Mouse (Mus musculus) forebrain, embryonic 13.5 days (tissue): ENCODE measurements around the gene Dnajb4. TPM values are rescaled to one million over a fixed set of nuclear protein-coding genes. Genes with fewer than 3 reads are reported as not detected.
"Not testable (repeated sequence)": the region's sequence is repeated elsewhere in the genome, so short reads cannot be mapped to it uniquely, and the experiment has no call there.

ENCODE experiments used
- ATAC-seq: fragments of 200-750 bp; cut with Nextera tagmentation; 2 replicates; pipeline ENCODE4 v1.8.0; 2017
- H3K27ac ChIP-seq: fragments of 300-500 bp; sonication (generic); 2 replicates; pipeline ENCODE4 v1.5.1; 2015; ENCODE audit warnings: inconsistent platforms, mild to moderate bottlenecking, moderate library complexity
- H3K27me3 ChIP-seq: fragments of 300-500 bp; sonication (generic); 2 replicates; pipeline ENCODE4 v1.6.1; 2015; ENCODE audit warnings: mild to moderate bottlenecking, inconsistent platforms
- H3K36me3 ChIP-seq: fragments of 300-500 bp; sonication (generic); 2 replicates; pipeline ENCODE4 v1.6.1; 2015; ENCODE audit warnings: mild to moderate bottlenecking, inconsistent platforms; ENCODE audit not compliant: poor library complexity, severe bottlenecking
- H3K4me1 ChIP-seq: fragments of 300-500 bp; sonication (generic); 2 replicates; pipeline ENCODE4 v1.6.1; 2015; ENCODE audit warnings: inconsistent platforms
- H3K4me2 ChIP-seq: fragments of 300-500 bp; sonication (generic); 2 replicates; pipeline ENCODE4 v1.6.1; 2015; ENCODE audit warnings: inconsistent platforms, mild to moderate bottlenecking, moderate library complexity
- H3K4me3 ChIP-seq: fragments of 300-500 bp; sonication (generic); 2 replicates; pipeline ENCODE4 v1.5.1; 2015; ENCODE audit warnings: mild to moderate bottlenecking, inconsistent platforms
- H3K9ac ChIP-seq: fragments of 300-500 bp; sonication (generic); 2 replicates; pipeline ENCODE4 v1.6.1; 2015; ENCODE audit warnings: mild to moderate bottlenecking, inconsistent platforms
- H3K9me3 ChIP-seq: fragments of 300-500 bp; sonication (generic); replicated peaks from 2 replicates; pipeline ENCODE4 v1.6.1; 2016; ENCODE audit warnings: inconsistent platforms
- WGBS: fragments of 180-500 bp; shearing (Covaris S2); methylation state at CpG from one replicate; pipeline ENCODE4 v1.1.7; 2015; 5-methylcytosine and 5-hydroxymethylcytosine counted together
- polyA plus RNA-seq: library from polyadenylated mRNA; unstranded; fragments of >200 nt; fragmentation: Nextera tagmentation; extraction: Ambion mirVana; gene quantifications from 2 replicates; pipeline ENCODE4 v1.2.1, GENCODE M21; 2015

The Dnajb4 gene
- polyA plus RNA-seq, 1 experiment from 2014 or later: 23.8 TPM

GRCm38 (mm10) chr3:152204577-152204976 is 5.5 kb downstream of the Dnajb4 start:
- H3K9me3 ChIP-seq: no peaks in the 10 kb centered on the region
- no peaks in the 10 kb centered on the region for H3K27me3 ChIP-seq
- no peak overlapping the region for H3K4me2 ChIP-seq
- no peak for ATAC-seq
- H3K27ac ChIP-seq: no peak overlapping the region
- peaks cover 7% of the 10 kb centered on the region; the same call in 1 of the 2 replicates for H3K36me3 ChIP-seq
- WGBS: 83% methylated on average over 3 of the region's 3 CpGs
- no peak overlapping the region for H3K9ac ChIP-seq
- H3K4me3 ChIP-seq: no peak overlapping the region
- H3K4me1 ChIP-seq: peaks cover 10% of the 10 kb centered on the region

DNA sequence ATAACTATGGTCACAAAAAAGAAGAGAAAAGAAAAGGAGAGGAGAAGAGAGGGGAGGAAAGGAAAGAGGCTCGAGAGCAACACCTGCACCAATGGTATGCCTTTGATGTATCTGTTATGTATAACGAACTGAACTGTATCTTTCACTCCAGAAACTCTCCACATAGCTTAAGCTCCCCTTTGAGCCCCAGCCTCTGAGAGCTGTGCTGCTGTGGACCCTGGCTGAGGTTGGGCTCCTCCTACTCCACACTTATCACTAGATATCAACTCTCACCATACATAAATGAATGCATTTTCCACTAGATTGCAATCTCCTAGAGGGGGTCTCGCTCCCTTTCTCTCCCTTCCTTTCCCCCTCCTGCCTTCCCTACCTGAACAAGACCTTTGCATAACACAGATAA is 6.1 kb downstream of the Dnajb4 start:
- H3K36me3 ChIP-seq: peaks cover 7% of the 10 kb centered on the region; the same call in 1 of the 2 replicates
- H3K9ac ChIP-seq: no peak overlapping the region
- H3K27ac ChIP-seq: no peak overlapping the region
- ATAC-seq: no peak
- H3K4me1 ChIP-seq: peaks cover 7% of the 10 kb centered on the region
- no peaks in the 10 kb centered on the region for H3K27me3 ChIP-seq
- WGBS: 72% methylated on average over 3 of the region's 3 CpGs
- no peak overlapping the region for H3K4me2 ChIP-seq
- no peak overlapping the region for H3K4me3 ChIP-seq
- H3K9me3 ChIP-seq: no peaks in the 10 kb centered on the region

DNA sequence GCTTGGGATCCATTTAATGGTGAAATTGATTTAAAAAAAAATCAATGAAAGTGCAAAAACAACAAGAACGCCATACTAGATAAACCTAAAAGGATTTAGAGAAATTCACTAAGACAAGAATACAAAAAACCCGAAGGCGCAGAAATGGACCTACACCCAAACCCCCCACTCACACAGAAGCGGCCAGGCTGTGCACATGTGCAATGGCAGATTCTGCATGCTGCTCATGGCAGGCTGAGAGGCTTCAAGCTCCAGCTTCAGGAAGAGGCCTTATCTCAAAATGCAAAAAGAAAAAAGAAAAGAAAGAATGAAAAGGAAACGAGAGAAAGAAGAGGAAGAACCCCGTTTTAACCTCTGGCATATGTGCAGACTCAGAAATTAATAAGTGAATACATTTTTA is 6.7 kb downstream of the Dnajb4 start:
- H3K9ac ChIP-seq: no peak overlapping the region
- H3K9me3 ChIP-seq: no peaks in the 10 kb centered on the region
- 86% methylated on average over 6 of the region's 6 CpGs for WGBS
- H3K4me2 ChIP-seq: no peak overlapping the region
- no peak overlapping the region for H3K4me3 ChIP-seq
- no peak overlapping the region for H3K27ac ChIP-seq
- peaks cover 2% of the 10 kb centered on the region for H3K4me1 ChIP-seq
- no peak for ATAC-seq
- no peaks in the 10 kb centered on the region for H3K27me3 ChIP-seq
- peaks cover 7% of the 10 kb centered on the region; the same call in 1 of the 2 replicates for H3K36me3 ChIP-seq

DNA sequence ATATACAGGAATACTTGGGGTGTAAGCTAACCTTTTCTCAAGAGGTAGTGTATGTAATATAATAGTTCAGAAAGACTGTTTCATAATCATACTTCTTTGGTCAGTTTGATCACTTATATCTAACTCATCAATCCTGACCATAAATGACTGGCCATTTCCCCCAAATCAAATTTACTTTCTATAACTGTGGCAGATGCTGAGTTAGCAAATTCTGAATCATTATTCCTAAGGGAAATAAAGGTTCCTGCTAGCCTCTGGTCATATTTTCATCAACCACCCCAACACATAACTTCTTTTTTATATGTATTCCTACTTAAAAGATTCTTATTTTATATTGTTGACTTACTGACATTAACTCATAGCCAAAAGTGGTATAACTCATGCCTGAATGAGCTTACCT is 7.2 kb downstream of the Dnajb4 start:
- Histone ChIP-seq H3K9ac (no peak overlapping the region), H3K4me3 (no peak overlapping the region), H3K27ac (no peak overlapping the region), H3K4me2 (no peak overlapping the region), H3K27me3 (no peaks in the 10 kb centered on the region), H3K36me3 (peaks cover 7% of the 10 kb centered on the region; the same call in 1 of the 2 replicates), H3K4me1 (no peaks in the 10 kb centered on the region), H3K9me3 (no peaks in the 10 kb centered on the region)
- ATAC-seq: no peak

GRCm38 (mm10) chr3:152201651-152202050 is 8.5 kb downstream of the Dnajb4 start:
- 94% methylated on average over 1 of the region's 2 CpGs for whole genome bisulfite sequencing
- Histone ChIP-seq H3K9me3 (no peaks in the 10 kb centered on the region), H3K27ac (no peak overlapping the region), H3K36me3 (no peaks in the 10 kb centered on the region), H3K4me3 (no peak overlapping the region), H3K4me1 (no peaks in the 10 kb centered on the region), H3K4me2 (no peak overlapping the region), H3K9ac (no peak overlapping the region), H3K27me3 (no peaks in the 10 kb centered on the region)
- ATAC-seq: no peak

DNA sequence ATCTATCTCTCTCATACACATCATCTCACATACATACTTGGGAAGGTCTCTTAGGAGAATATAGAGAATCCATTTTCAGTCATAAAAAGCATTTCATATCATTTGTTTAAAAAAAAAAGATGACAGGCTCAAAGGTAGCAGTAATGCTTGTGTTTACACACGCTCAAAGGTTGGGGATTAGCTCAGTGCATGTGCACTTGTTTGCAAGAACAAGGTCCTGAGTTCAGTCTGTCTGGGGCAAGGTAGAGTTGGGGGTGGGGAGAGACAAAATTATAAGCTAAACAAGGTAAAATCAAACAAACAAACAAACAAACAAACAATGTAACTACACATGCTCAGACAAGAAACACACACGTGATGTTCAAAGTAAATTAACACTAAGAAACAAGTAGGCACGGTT is 8.9 kb downstream of the Dnajb4 start:
- ATAC-seq: no peak
- H3K4me3 ChIP-seq: no peak overlapping the region
- H3K9ac ChIP-seq: no peak overlapping the region
- no peaks in the 10 kb centered on the region for H3K9me3 ChIP-seq
- no peaks in the 10 kb centered on the region for H3K27me3 ChIP-seq
- H3K4me1 ChIP-seq: no peaks in the 10 kb centered on the region
- 91% methylated on average over 3 of the region's 3 CpGs for WGBS
- H3K27ac ChIP-seq: no peak overlapping the region
- H3K4me2 ChIP-seq: no peak overlapping the region
- H3K36me3 ChIP-seq: no peaks in the 10 kb centered on the region

DNA sequence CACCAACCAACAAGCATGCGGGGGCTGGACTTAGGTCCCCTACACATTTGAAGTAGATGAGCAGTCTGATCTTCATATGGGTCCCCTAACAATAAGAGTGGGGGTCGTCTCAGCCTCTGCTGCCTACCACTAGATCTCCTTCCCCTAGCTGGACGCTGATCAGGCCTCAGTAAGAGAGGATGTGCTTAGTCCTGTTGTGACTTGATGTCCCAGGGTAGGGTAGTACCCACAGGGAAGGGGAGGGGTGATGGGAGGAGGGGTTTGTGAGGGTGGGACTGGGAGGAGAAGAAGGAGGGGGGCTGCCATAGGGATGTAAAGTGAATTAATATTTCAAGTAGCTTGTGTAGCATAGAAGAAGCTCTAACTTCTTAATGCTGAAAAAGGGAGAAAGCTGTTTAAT is 11.0 kb downstream of the Dnajb4 start:
- no peaks in the 10 kb centered on the region for H3K9me3 ChIP-seq
- H3K27ac ChIP-seq: no peak overlapping the region
- H3K27me3 ChIP-seq: no peaks in the 10 kb centered on the region
- no peak overlapping the region for H3K4me3 ChIP-seq
- no peak; the same call in 1 of the 2 replicates for ATAC-seq
- no peaks in the 10 kb centered on the region for H3K36me3 ChIP-seq
- no peak overlapping the region for H3K4me2 ChIP-seq
- 65% methylated on average over 3 of the region's 3 CpGs for WGBS
- no peak overlapping the region for H3K9ac ChIP-seq
- no peaks in the 10 kb centered on the region for H3K4me1 ChIP-seq

- not testable (repeated sequence) for ATAC-seq, H3K27me3 ChIP-seq
- 33% methylated on average over 2 of the region's 2 CpGs for WGBS
Observed at GRCm38 (mm10) chr3:152197246-152197645, 12.9 kb downstream of the Dnajb4 start.

GRCm38 (mm10) chr3:152193635-152194097 is 16.4 kb downstream of the Dnajb4 start:
- peak overlapping the region; percentile 20 for H3K27ac ChIP-seq
- H3K27me3 ChIP-seq: no peaks in the 10 kb centered on the region
- peak; percentile 99 for ATAC-seq
- no peaks in the 10 kb centered on the region for H3K9me3 ChIP-seq
- peak overlapping the region; percentile 66 for H3K4me2 ChIP-seq
- H3K4me3 ChIP-seq: peak overlapping the region; percentile 48
- peaks cover 16% of the 10 kb centered on the region for H3K4me1 ChIP-seq
- no peaks in the 10 kb centered on the region for H3K36me3 ChIP-seq
- H3K9ac ChIP-seq: peak overlapping the region; percentile 68
- WGBS: under 1% methylated on average over 17 of the region's 17 CpGs

More at GRCm38 (mm10) chr3:152197246-152197645, 12.9 kb downstream of the Dnajb4 start:
- H3K4me1 ChIP-seq, H3K4me3 ChIP-seq, H3K36me3 ChIP-seq, H3K27ac ChIP-seq, H3K9ac ChIP-seq, H3K4me2 ChIP-seq, H3K9me3 ChIP-seq: not testable (repeated sequence)

GRCm38 (mm10) chr3:152193177-152193576 is 16.9 kb downstream of the Dnajb4 start:
- Histone ChIP-seq H3K9me3 (no peaks in the 10 kb centered on the region), H3K36me3 (no peaks in the 10 kb centered on the region), H3K9ac (peak overlapping the region; percentile 68), H3K4me1 (peaks cover 16% of the 10 kb centered on the region), H3K4me2 (peak overlapping the region; percentile 66), H3K4me3 (peak overlapping the region; percentile 48), H3K27ac (peak overlapping the region; percentile 20), H3K27me3 (no peaks in the 10 kb centered on the region)
- 10% methylated on average over 7 of the region's 7 CpGs for WGBS
- no peak for ATAC-seq

- H3K4me3 ChIP-seq: peak overlapping the region; percentile 35
- H3K4me2 ChIP-seq: peak overlapping the region; percentile 62
- peaks cover 16% of the 10 kb centered on the region for H3K4me1 ChIP-seq
- 32% methylated on average over 11 of the region's 11 CpGs for WGBS
- 0 out of 2 replicates have a peak overlapping the region, but pooled peaks have one; percentile 46 for H3K9ac ChIP-seq
- ATAC-seq: 0 out of 2 replicates have a peak, but pooled peaks have one; percentile 34
- H3K27me3 ChIP-seq: no peaks in the 10 kb centered on the region
- H3K36me3 ChIP-seq: no peaks in the 10 kb centered on the region
- no peaks in the 10 kb centered on the region for H3K9me3 ChIP-seq
- no peak overlapping the region for H3K27ac ChIP-seq
Observed at GRCm38 (mm10) chr3:152192238-152192931, 17.7 kb downstream of the Dnajb4 start.

GRCm38 (mm10) chr3:152191791-152192237 is 18.3 kb downstream of the Dnajb4 start:
- H3K9me3 ChIP-seq: no peaks in the 10 kb centered on the region
- no peak overlapping the region for H3K27ac ChIP-seq
- H3K4me2 ChIP-seq: peak overlapping the region; percentile 62
- H3K36me3 ChIP-seq: 0 out of 2 replicates have a peak, but pooled peaks cover under 1% of the 10 kb centered on the region
- 25% methylated on average over 6 of the region's 6 CpGs for WGBS
- ATAC-seq: no peak
- H3K27me3 ChIP-seq: no peaks in the 10 kb centered on the region
- peak overlapping the region; percentile 44; the same call in 1 of the 2 replicates for H3K9ac ChIP-seq
- peaks cover 16% of the 10 kb centered on the region for H3K4me1 ChIP-seq
- H3K4me3 ChIP-seq: peak overlapping the region; percentile 35
